Mouse (Mus musculus): ENCODE measurements around the gene Erbb3. TPM values are rescaled to one million over a fixed set of nuclear protein-coding genes. Genes with fewer than 3 reads are reported as not detected.
"Not testable (repeated sequence)": the region's sequence is repeated elsewhere in the genome, so short reads cannot be mapped to it uniquely, and the experiment has no call there.

The Erbb3 gene
- total RNA-seq, 2 experiments from 2014 or later, result 0.62 to 0.66 TPM

DNA sequence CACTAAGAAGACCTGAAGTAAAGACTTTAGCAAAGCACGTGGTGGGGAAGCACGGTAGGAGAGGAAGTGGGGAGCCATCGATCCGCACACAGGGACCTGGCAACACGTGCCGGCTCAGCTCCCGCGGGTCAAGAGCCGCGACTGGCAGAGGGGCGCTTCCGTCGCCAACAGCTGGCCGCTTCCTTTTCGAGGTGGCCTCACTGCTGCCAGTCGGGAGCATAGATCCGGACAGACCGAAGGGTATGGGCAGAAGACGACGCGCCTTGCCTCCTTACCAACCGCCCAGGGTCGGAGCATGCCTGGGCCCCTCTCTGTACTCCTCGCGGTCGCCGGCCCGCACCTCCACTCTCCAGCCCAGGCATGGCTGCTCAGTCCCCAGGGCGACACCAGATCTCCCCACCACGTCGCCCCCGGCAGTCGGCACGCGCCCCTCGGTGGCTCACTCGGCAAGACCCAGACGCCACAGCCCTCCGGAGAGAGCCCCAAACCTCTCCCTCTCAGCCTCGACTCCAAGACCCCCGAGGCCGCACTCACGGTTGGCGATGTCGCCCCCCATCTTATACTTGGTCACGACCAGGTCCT, 24.2 kb downstream of the Erbb3 start:
- DNase-seq, result no peak
- intact Hi-C loops (cut with DNase I), result loop anchor here (10.0 kb wide), 1 partner anchor 110 kb away; the partner anchor contains the start of gene Suox

- DNase-seq, result no peak
- intact Hi-C loops (cut with DNase I), result loop anchor here (10.0 kb wide), 1 partner anchor 111 kb away; the partner anchor contains the start of gene Suox
These were observed 25.9 kb downstream of the Erbb3 start for GRCm38 (mm10) chr10:128563544-128563943.

DNA sequence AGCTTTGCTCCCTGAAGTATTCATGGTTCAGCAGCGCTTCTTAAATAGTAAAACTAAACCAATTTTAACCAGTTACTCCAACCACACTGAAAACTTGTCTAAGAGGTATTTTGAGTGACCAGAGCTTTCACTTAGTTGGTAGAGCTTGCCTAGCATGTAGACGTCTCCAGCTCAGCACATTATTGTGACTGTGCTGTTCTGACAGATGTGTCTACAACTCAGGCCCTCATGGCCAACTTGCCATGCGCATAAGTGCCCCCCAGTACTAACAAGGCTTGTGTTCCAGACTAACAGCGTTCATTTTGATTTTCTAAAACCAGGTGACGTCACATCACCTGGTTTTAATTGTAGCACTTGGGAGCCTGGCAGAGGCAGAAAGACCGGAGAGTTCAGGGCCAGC, 32.5 kb downstream of the Erbb3 start:
- intact Hi-C loops (cut with DNase I), result loop anchor here (5.0 kb wide), 1 partner anchor 55 kb away; no protein-coding TSS in a partner anchor
- DNase-seq, result no peak

GRCm38 (mm10) chr10:128556286-128556685, 33.2 kb downstream of the Erbb3 start:
- no peak for DNase-seq
- intact Hi-C loops (cut with DNase I), result loop anchor here (5.0 kb wide), 1 partner anchor 56 kb away; no protein-coding TSS in a partner anchor

DNA sequence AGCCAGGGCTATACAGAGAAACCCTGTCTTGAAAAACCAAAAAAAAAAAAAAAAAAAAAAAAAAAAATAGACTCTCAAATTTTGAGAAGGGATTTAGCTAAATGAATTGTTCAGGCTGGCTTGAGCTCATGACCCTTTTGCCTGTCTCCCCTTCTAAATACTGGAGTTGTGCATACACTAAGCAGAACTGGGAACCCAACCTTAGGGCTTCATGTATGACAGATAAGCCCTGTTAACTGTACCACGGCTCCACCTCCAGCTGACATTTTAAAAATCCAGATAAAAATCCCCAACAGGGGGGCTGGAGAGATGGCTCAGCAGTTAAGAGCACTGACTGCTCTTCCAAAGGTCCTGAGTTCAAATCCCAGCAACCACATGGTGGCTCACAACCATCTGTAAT, 33.9 kb downstream of the Erbb3 start:
- intact Hi-C loops (cut with DNase I), result loop anchor here (5.0 kb wide), 1 partner anchor 57 kb away; no protein-coding TSS in a partner anchor
- not testable (repeated sequence) for DNase-seq

DNA sequence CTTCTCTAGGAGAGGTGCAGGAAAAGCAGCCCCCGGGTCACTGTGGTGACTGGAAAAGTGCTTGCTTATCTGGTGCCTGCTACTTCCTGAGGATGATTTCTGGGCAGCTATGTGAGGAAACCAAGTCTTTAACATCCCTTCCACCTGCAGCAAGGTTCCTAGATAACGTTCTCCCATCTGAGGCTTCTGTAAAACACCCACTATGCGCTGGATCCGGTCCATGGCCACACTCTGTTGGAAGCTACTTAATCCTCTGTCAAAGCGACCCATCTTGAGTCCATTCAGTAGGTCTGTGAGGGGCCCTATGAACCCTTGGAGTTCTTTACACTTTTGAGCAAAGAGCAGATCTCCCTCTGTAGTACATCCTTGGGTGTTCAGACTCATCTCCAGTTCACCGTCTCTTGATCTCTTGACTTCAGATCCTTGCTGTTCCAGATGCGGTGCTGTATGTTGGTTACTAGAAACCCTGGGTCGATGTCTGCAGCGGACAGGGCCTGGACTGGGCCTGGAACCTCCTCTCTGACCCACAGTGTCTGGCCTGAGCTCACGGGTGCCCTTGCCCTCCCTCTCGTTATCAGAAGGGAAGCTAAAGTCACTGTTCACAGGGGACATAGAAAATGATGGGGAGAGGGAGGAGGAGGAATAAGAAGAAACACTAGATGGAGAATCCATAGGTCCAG, 39.2 kb downstream of the Erbb3 start:
- intact Hi-C loops (cut with DNase I); DNase-seq: not testable (repeated sequence)

DNA sequence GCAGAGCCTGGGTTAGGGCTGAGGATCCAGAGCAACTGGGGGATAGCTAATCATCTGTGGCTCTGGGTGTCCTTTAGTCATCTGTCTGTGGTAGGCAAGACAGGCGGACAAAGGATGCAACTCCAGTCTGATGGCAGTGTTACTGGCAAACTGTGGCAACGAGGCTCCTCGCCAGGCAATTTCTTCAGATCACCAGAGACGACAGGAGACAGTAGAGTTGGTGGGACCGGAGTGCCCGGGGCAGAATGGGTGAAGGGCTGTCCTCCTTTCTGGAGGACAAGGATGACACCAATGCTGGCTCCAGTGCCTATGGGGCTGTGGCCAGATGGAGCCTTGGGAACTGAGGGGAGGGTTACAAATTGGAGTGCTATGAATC, 39.8 kb downstream of the Erbb3 start:
- intact Hi-C loops (cut with DNase I), result not testable (repeated sequence)
- DNase-seq, result peak; percentile 26

GRCm38 (mm10) chr10:128548947-128549681, 40.3 kb downstream of the Erbb3 start, which contains the start of gene Rpl41:
Rpl41 (minus strand) TSS chr10:128549305.
- DNase-seq, result peak; percentile 93
- intact Hi-C loops (cut with DNase I), result no loop called here

DNA sequence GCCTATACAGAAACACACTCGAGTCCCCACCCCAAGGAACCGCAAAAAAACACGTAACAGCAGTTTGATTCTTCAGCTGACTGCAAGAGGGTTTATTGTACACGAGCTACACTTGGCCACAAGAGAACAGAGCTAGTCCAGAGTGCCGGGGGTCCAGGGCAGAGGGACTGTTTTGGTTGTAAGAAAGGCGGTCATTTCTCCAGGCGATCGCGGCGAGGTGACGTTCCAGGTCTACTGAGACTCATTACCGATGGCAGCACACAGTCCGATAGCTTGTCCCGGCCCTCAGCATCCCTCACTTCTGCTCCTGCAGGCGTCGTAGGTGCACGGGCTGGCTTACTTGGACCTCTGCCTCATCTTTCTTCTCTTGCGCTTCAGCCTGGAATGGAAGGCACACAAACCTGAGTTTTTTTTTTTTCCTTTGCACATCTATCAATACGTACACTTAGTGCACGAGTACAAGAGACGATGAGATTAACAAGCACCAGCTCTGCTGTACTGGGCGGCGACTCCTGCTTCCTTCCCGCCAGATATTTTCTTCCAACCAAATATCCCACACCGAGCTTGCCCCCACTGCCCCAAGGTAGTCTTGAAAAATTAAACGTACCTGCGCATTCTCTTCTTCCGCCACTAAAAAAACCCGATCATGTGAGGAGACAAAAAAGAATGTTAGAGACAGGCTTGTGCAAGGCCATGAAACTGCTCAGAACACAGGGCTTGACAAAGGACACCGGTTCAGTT, 41.2 kb downstream of the Erbb3 start:
- intact Hi-C loops (cut with DNase I), result not testable (repeated sequence)
- DNase-seq, result peak; percentile 10

GRCm38 (mm10) chr10:128547361-128548032, 42.0 kb downstream of the Erbb3 start, which contains the start of gene Zc3h10:
Zc3h10 (minus strand) TSS chr10:128547774.
- intact Hi-C loops (cut with DNase I), result no loop called here
- peak; percentile 94 for DNase-seq

DNA sequence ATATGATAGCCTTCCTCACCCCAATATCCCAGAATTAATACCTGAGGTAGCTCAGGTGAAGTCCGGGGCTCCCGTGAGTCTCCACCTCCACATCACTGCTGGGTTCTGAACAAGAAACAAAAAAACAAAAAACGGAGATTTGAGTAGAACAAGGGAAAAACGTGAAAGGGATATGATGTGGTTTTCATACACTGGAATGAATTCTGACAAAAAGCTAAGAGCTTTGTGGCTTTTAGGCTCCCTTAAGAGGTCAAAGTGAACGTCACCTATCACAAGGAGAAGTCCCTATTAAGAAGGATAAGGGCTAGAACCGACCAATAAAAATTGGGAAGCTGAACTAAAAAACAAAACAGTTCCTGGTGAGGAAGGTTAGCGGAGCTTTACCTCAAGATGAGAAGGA, 42.7 kb downstream of the Erbb3 start:
- DNase-seq, result no peak
- intact Hi-C loops (cut with DNase I), result no loop called here

DNA sequence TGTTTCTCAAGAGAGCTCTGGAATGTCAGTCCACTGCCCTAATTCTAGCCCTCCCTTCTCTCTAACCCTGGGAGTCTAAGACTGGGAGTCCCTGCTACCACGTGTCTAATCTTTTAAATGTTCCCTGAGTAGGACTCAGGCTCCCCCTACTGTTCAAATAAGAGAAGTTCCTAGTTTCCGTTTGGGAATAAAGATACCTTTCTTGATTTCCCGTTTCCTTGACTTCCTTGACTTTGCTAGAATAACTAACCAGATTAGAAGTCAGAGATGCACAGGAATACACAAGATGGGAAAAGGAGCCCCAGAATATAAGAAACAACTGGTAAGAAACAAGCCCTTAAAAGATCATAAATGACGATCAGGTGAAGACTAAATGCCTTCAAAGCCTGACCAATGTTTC, 43.1 kb downstream of the Erbb3 start:
- DNase-seq, result no peak
- intact Hi-C loops (cut with DNase I), result no loop called here

GRCm38 (mm10) chr10:128545570-128545898, 43.9 kb downstream of the Erbb3 start:
- DNase-seq, result no peak
- intact Hi-C loops (cut with DNase I), result no loop called here

GRCm38 (mm10) chr10:128544674-128545569, 44.5 kb downstream of the Erbb3 start:
- intact Hi-C loops (cut with DNase I), result no loop called here
- DNase-seq, result peak; percentile 9

DNA sequence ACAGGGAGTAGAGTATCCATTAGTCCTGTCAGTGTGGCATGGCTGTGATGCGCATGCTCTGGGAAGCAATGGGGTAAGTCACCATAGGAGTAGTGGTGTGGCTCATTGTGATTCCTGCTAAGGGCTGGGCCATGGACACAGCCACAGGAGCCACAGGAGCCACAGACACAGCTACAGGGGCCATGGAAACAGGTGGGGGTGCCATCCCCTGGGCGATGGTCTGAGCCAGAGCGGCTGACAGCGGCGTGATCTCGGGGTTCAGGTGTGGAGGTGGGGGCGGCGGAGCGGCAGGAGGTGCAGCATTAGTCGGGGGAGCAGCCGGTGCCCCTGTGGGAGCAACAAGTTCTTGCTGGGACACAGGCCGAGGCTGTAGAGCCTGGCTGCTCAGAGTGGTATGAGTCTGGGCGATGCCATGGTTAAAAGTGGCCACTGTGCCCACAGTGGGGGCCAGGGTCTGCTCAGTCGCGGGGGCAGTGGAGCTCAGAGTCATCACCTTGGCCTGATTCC, 45.2 kb downstream of the Erbb3 start:
- intact Hi-C loops (cut with DNase I), result no loop called here

DNA sequence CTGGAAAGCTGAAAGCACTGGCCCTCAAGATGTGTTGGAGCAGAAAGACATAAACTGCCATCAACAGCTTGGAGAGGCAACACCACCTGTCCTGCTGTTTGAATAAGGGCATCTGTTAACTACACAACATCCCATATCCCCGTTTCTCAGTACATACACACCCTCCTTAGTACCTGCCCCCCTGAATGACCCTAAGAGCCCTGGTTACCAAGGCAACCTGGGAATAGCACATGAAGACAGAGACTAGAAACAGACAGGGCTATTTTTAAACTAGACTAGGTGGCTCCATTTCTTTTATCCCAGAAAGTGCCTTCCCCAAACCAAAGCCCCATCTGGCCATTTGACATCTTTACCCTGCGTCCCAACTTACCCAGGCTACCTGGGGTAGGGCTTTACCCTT, 46.4 kb downstream of the Erbb3 start:
- no peak for DNase-seq
- intact Hi-C loops (cut with DNase I), result no loop called here

More for the DNA sequence above, 45.2 kb downstream of the Erbb3 start:
- DNase-seq, result no peak

- no peak for DNase-seq
- intact Hi-C loops (cut with DNase I), result no loop called here
These were observed 51.0 kb downstream of the Erbb3 start for GRCm38 (mm10) chr10:128538340-128538870.

DNA sequence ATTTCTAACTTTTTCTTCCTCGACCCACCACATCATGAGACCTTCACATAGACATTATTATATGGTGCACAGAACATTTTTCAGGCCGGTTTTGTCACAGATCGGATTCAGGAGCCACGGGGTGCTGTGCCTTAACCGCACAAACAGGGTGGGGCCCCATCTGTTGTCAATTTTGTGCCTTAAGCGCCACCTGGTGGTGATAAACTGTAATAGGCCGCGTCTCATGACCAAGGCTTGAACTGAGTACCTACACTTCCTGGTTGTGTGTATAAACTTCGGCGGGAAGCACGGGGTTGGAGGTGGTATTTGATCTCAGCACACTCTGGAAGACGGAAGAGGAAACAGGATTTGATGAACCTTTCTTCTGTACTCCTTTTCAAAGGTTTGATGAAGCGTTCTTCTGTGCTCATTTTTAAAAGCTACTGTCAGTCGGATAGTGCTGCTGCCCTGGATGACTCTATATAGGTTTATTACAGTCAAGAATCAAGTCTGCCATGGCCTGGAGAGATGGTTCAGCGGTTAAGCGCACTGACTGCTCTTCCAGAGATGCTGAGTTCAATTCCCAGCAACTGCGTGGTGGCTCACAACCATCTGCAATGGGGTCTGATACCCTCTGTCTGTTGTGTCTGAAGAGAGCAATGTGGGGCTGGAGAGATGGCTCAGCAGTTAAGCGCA, 53.0 kb downstream of the Erbb3 start:
- peak; percentile 86 for DNase-seq
- intact Hi-C loops (cut with DNase I), result no loop called here
